Mouse (Mus musculus) myocyte (in vitro differentiated cells): ENCODE measurements around the gene Kcnd2. TPM values are rescaled to one million over a fixed set of nuclear protein-coding genes. Genes with fewer than 3 reads are reported as not detected.

Experiments used
- H3K27me3 ChIP-seq: one replicate; pipeline ENCODE4 v1.6.1; 2011; ENCODE audit not compliant: control insufficient read depth, insufficient read depth, insufficient read length
- H3K36me3 ChIP-seq: one replicate; pipeline ENCODE4 v1.6.1; 2011; ENCODE audit not compliant: control insufficient read depth, insufficient read depth
- H3K4me2 ChIP-seq: one replicate; pipeline ENCODE4 v1.6.1; 2011; ENCODE audit warnings: low read depth, control low read depth
- H3K4me3 ChIP-seq: one replicate; pipeline ENCODE4 v1.5.1; 2011; ENCODE audit warnings: mild to moderate bottlenecking, control low read depth, moderate library complexity
- H3K79me2 ChIP-seq: one replicate; pipeline ENCODE4 v1.6.1; 2011; ENCODE audit not compliant: control insufficient read depth, insufficient read depth
- H3ac ChIP-seq: one replicate; pipeline ENCODE4 v1.6.1; 2011; ENCODE audit not compliant: control insufficient read depth, insufficient read length
- CEBPB ChIP-seq: IDR thresholded peaks from 2 replicates; pipeline ENCODE4 v1.6.1; 2011; ENCODE audit warnings: mild to moderate bottlenecking, moderate library complexity; ENCODE audit not compliant: poor library complexity, insufficient read depth, severe bottlenecking
- E2F4 ChIP-seq: IDR thresholded peaks from one replicate; pipeline ENCODE4 v1.6.1; 2011; ENCODE audit warnings: mild to moderate bottlenecking, control low read depth, moderate library complexity; ENCODE audit not compliant: insufficient read depth
- MAX ChIP-seq: IDR thresholded peaks from one replicate; pipeline ENCODE4 v1.6.1; 2011; ENCODE audit warnings: low read depth, mild to moderate bottlenecking, control low read depth
- MYOD1 ChIP-seq, 3 experiments: IDR thresholded peaks; one replicate each; pipeline ENCODE4 v1.6.1; 2011; ENCODE audit warnings: control low read depth in 2 of 3, low read depth in 2 of 3, mild to moderate bottlenecking in 2 of 3, moderate library complexity in 1 of 3; ENCODE audit not compliant: insufficient read length in 2 of 3, control insufficient read depth in 1 of 3
- MYOG ChIP-seq, 3 experiments: IDR thresholded peaks; one replicate each; pipeline ENCODE4 v1.6.1; 2011; ENCODE audit warnings: control low read depth in 2 of 3, low read depth in 2 of 3, mild to moderate bottlenecking in 2 of 3; ENCODE audit not compliant: insufficient read length in 2 of 3, control insufficient read depth in 1 of 3, insufficient read depth in 1 of 3
- POLR2A ChIP-seq: IDR thresholded peaks from one replicate; pipeline ENCODE4 v1.6.1; 2011; ENCODE audit warnings: low read depth, mild to moderate bottlenecking, control low read depth, moderate library complexity; ENCODE audit not compliant: insufficient read length
- POLR2AphosphoS2 ChIP-seq: IDR thresholded peaks from one replicate; pipeline ENCODE4 v1.6.1; 2011; ENCODE audit warnings: low read depth, control low read depth; ENCODE audit not compliant: insufficient read length
- REST ChIP-seq: IDR thresholded peaks from one replicate; pipeline ENCODE4 v1.6.1; 2011; ENCODE audit warnings: mild to moderate bottlenecking, control low read depth, moderate library complexity; ENCODE audit not compliant: insufficient read depth, insufficient read length
- SRF ChIP-seq: IDR thresholded peaks from one replicate; pipeline ENCODE4 v1.6.1; 2011; ENCODE audit warnings: low read depth; ENCODE audit not compliant: control insufficient read depth, insufficient read length
- TCF12 ChIP-seq: IDR thresholded peaks from one replicate; pipeline ENCODE4 v1.6.1; 2011; ENCODE audit warnings: mild to moderate bottlenecking, control low read depth; ENCODE audit not compliant: poor library complexity, insufficient read depth, severe bottlenecking
- TCF3 ChIP-seq: IDR thresholded peaks from one replicate; pipeline ENCODE4 v1.6.1; 2011; ENCODE audit warnings: low read depth, control low read depth; ENCODE audit not compliant: insufficient read length
- USF1 ChIP-seq: IDR thresholded peaks from one replicate; pipeline ENCODE4 v1.6.1; 2011; ENCODE audit warnings: low read depth, mild to moderate bottlenecking, control low read depth, moderate library complexity
- polyA plus RNA-seq: library from polyadenylated mRNA; unstranded; fragments of >200 nt; fragmentation: generic; extraction: Trizol; gene quantifications from one replicate; pipeline ENCODE4 v1.2.1, GENCODE M21; 2012; ENCODE audit warnings: missing spikeins

Gene Kcnd2
- polyA plus RNA-seq, 1 experiment = not detected

DNA sequence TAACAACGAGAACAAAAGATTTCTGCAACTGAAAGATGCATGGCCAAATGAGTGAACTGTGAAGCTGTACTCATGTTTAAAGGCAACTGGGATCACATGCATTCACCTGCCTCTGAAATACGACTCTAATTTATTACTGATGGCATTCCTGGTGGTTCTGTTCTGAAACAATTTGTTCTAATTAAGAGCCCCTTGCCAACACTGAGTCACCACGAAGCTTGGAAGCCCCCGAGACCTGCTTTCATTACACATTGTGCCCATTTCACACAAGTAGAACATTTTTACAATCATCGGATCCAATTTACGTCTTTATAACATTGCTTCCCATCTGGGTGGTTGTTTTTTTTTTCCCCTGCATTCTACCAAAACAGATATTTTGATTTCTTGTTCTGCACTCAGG, 485.8 kb downstream of the Kcnd2 start:
- H3K79me2 ChIP-seq = no peaks in the 10 kb centered on the region
- TF ChIP-seq SRF (no peak), MYOG (IDR thresholded peaks at IDR 0.05; ENCODE audit: control insufficient read depth in 1 of 3, insufficient read depth in 1 of 3, insufficient read length in 2 of 3, low read depth in 2 of 3) (no peak), MYOD1 (IDR thresholded peaks at IDR 0.05; ENCODE audit: control insufficient read depth in 1 of 3, insufficient read length in 2 of 3, low read depth in 2 of 3) (no peak), E2F4 (no peak), POLR2A (no peak), TCF12 (no peak), USF1 (no peak), REST (no peak), MAX (no peak), POLR2AphosphoS2 (no peak), TCF3 (no peak), CEBPB (no peak)
- H3K4me2 ChIP-seq = no peak overlapping the region
- H3K27me3 ChIP-seq = no peaks in the 10 kb centered on the region
- no peak overlapping the region for H3K4me3 ChIP-seq
- H3ac ChIP-seq = no peak overlapping the region
- H3K36me3 ChIP-seq = no peaks in the 10 kb centered on the region

DNA sequence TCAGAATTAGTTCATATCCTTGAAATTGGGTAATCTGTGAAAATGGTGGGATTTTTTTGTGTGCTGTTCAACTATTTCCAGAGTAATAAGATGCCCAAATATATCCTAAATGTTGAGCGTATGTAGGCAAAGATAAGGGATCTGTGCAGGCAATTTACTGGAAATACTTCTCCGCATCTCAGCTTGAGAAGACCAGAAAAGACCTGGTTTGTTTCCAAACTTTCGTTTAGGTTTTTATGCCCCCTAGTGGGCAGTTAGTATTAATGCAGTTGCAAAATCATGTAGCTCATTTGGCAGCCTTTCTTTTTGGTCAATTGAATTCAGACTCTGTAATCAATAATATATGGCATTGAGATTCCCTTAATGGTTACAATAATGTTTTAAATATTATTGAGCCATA, 493.9 kb downstream of the Kcnd2 start:
- no peaks in the 10 kb centered on the region for H3K36me3 ChIP-seq
- H3K4me3 ChIP-seq = no peak overlapping the region
- no peak for TF ChIP-seq MYOG (IDR thresholded peaks at IDR 0.05; ENCODE audit: control insufficient read depth in 1 of 3, insufficient read depth in 1 of 3, insufficient read length in 2 of 3, low read depth in 2 of 3)
- TF ChIP-seq USF1 = no peak
- TF ChIP-seq TCF3 = no peak
- TF ChIP-seq POLR2A = no peak
- TF ChIP-seq MYOD1 (IDR thresholded peaks at IDR 0.05; ENCODE audit: control insufficient read depth in 1 of 3, insufficient read length in 2 of 3, low read depth in 2 of 3) = no peak
- TF ChIP-seq POLR2AphosphoS2 = no peak
- TF ChIP-seq E2F4 = no peak

DNA sequence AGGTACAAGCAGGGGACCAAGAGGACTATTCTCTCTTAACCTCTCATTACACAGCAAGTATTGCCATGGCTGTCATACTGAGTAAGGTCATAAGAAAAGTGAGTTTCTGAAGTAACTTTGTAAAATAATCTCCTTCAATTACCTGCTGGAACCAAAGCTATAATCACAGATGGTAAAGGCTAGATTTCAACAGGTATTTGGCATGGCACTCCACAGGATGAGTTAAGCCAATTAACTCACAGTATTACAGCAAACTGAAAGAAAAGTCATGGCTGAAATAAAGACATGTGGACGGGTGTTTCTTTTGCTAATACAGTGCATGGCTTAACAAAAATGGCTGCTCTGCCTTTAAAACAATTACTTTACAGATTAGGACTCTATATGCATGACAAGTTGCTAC, 503.8 kb downstream of the Kcnd2 start:
- no peak for TF ChIP-seq MYOG (IDR thresholded peaks at IDR 0.05; ENCODE audit: control insufficient read depth in 1 of 3, insufficient read depth in 1 of 3, insufficient read length in 2 of 3, low read depth in 2 of 3)
- no peak for TF ChIP-seq USF1
- TF ChIP-seq REST = no peak
- TF ChIP-seq MAX = no peak
- no peak for TF ChIP-seq SRF
- TF ChIP-seq E2F4 = no peak
- no peak for TF ChIP-seq MYOD1 (IDR thresholded peaks at IDR 0.05; ENCODE audit: control insufficient read depth in 1 of 3, insufficient read length in 2 of 3, low read depth in 2 of 3)
- TF ChIP-seq TCF12 = no peak
- no peak for TF ChIP-seq TCF3
- TF ChIP-seq CEBPB = no peak
- H3K27me3 ChIP-seq = peaks cover 3% of the 10 kb centered on the region
- no peaks in the 10 kb centered on the region for H3K79me2 ChIP-seq
- H3K36me3 ChIP-seq = no peaks in the 10 kb centered on the region
- no peak overlapping the region for H3ac ChIP-seq
- no peak overlapping the region for H3K4me2 ChIP-seq
- H3K4me3 ChIP-seq = no peak overlapping the region

More for the DNA sequence above, 493.9 kb downstream of the Kcnd2 start:
- Histone ChIP-seq H3K27me3 (peaks cover 2% of the 10 kb centered on the region), H3K79me2 (no peaks in the 10 kb centered on the region), H3ac (no peak overlapping the region), H3K4me2 (no peak overlapping the region)

DNA sequence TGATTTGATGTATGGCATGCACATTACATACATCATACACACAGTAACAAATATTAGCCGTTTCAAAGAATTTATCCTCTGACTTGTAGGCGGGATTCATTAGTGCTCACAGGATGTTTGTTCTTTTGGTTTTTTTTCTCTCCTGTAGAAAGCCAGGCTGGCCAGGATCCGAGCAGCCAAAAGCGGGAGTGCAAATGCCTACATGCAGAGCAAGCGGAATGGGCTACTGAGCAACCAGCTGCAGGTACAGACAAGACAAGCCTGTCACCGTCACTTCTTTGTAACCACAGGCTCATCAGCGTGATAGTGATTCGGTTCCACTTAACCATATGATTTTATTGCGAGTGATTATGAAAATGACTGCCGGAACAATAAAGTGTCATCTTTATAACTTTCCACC, 506.9 kb downstream of the Kcnd2 start:
- TF ChIP-seq TCF12 (no peak), MYOD1 (IDR thresholded peaks at IDR 0.05; ENCODE audit: control insufficient read depth in 1 of 3, insufficient read length in 2 of 3, low read depth in 2 of 3) (no peak), E2F4 (no peak), REST (no peak), POLR2AphosphoS2 (no peak), MYOG (IDR thresholded peaks at IDR 0.05; ENCODE audit: control insufficient read depth in 1 of 3, insufficient read depth in 1 of 3, insufficient read length in 2 of 3, low read depth in 2 of 3) (no peak), MAX (no peak), TCF3 (no peak), POLR2A (no peak)
- H3K36me3 ChIP-seq = no peaks in the 10 kb centered on the region
- peak overlapping the region; percentile 8 for H3K4me2 ChIP-seq
- H3ac ChIP-seq = no peak overlapping the region
- H3K79me2 ChIP-seq = no peaks in the 10 kb centered on the region
- H3K4me3 ChIP-seq = no peak overlapping the region
- no peaks in the 10 kb centered on the region for H3K27me3 ChIP-seq

DNA sequence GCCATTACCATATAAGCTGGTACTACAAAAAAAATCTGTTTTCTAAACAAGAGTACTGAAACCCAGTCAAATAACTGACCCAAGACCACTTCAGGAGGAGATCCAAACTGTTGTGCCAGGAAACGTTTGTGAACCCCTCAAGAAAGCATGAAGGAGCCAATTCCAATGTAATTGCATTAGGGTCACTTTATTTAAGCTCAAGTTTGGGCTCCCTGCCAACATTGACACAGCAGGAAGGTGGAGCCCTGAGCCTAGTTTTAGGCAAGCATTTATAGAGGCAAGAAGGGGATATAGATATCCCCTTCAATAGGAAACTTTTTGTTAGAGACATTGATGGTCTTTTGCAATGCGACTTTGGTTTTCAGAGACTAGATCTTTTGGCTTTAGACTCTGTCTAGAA, 525.3 kb downstream of the Kcnd2 start:
- no peak overlapping the region for H3K4me3 ChIP-seq
- no peaks in the 10 kb centered on the region for H3K27me3 ChIP-seq
- H3ac ChIP-seq = no peak overlapping the region
- TF ChIP-seq TCF3 = no peak
- TF ChIP-seq MAX = no peak
- TF ChIP-seq POLR2A = no peak
- TF ChIP-seq CEBPB = no peak
- TF ChIP-seq POLR2AphosphoS2 = no peak
- no peak for TF ChIP-seq MYOD1 (IDR thresholded peaks at IDR 0.05; ENCODE audit: control insufficient read depth in 1 of 3, insufficient read length in 2 of 3, low read depth in 2 of 3)
- TF ChIP-seq SRF = no peak
- TF ChIP-seq E2F4 = no peak
- TF ChIP-seq USF1 = no peak
- TF ChIP-seq TCF12 = no peak
- H3K36me3 ChIP-seq = no peaks in the 10 kb centered on the region
- H3K79me2 ChIP-seq = no peaks in the 10 kb centered on the region
- no peak overlapping the region for H3K4me2 ChIP-seq
